Mouse (Mus musculus) adrenal gland, postnatal 0 days (tissue): ENCODE measurements around the gene Brk1. TPM values are rescaled to one million over a fixed set of nuclear protein-coding genes. Genes with fewer than 3 reads are reported as not detected.

Source experiments
- polyA plus RNA-seq: library from polyadenylated mRNA; unstranded; fragments of >200 nt; fragmentation: Nextera tagmentation; extraction: Ambion mirVana; gene quantifications from 2 replicates; pipeline ENCODE4 v1.2.1, GENCODE M21; 2015

Gene Brk1
- 300 and 360 TPM in 2 replicates for polyA plus RNA-seq

DNA sequence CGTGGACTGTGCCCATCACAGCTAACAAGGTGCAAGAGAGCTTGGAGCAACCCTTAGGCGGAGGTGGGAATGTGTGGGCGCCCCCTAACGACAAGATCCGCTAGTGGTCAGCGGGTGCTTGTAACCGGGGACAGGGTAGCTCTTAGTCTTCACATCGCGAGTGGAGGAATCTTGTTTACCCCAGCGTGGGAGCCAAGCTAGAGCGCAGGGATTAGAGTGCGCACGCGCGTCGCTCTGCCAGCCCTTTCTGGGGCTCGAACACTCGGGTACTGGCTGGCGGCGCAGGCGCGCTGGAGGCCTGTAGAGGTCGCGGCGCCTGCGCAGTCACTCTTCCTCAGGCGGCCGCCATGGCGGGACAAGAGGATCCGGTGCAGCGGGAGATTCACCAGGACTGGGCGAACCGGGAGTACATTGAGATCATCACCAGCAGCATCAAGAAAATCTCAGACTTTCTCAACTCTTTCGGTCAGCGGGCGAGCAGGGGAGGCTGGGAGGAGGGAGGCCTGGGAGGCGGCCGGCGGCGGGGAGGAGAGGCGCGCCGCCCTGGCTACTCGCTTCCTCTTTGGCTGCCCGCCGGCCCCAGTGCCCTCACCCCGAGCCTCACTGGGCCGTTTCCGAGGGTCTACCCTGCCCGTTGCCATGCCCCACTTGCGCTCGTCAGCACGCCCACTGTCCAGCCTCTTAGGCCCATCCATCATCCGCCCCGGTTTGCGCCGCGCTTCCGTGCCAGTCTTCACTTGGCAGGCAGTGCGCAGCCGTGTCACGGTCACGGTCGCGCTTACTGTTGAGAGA is at the start of gene Brk1:
Gene Brk1, plus strand, starts transcription at position 341 of the 792 bp plus-strand sequence.

DNA sequence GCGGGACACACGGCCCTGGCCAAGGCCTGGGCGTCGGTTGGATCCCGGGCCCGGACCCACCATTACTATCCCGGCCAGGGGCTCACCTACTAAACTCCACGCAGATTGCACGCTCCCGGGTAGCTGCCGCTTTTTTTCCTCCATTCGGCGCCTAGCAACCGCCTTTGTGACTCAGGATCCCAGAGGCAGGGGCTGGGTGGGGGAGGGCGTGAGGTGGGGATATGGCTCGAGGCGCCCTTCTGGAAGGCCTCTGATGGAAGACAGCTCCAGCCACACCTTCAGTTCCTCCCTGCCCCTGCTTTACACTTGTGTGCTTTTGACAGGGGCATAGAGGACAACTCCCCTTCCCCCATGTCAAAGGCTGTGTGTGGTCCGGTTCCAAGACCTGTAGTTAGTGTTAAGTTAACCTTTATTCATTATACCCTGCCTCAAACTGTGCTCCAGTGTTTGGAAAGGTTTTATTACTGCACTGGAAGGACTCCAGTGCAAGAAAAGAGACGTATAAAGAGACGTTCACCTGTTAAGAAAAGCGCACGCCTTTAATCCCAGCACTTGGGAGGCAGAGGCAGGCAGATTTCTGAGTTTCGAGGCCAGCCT is 3.9 kb upstream of the Brk1 start, which contains the start of gene Fancd2os:
Gene Fancd2os, minus strand, starts transcription at position 173 of the 597 bp plus-strand sequence.

DNA sequence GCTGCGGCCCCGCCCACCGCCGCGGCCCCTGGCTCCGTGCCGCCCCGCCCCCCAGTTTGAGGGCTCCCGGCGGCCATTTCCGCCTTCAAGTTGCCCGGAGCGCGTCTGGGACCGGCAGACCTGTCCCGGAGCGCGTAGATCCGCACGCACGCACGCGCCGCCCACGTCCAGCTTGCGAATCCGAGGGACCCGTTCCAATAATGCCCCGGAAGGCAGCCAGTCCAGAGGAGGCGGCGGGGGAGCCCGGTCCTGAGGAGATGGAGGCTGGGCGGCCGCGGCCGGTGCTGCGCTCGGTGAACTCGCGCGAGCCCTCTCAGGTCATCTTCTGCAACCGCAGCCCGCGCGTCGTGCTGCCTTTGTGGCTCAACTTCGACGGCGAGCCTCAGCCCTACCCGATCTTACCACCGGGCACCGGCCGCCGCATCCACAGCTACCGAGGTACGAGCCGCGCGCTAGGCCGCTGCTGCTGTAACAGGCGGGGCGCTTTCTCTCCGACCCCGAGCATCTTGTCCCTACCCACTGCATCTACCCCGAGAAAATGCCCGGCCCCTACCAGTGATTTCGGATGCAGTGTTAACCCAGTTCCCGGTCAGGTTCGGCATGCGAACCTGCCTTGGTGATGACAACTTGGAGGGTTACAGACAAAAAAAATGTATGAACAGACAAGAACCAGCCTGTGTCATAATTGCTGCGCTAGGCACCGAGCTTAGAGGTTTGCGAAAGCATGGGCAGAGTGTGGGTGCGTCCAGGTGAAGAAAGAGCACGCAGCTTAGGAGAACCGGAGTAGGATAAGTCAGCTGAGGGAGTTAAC is 19.6 kb downstream of the Brk1 start, which contains the start of gene Vhl:
Gene Vhl, plus strand, starts transcription at position 19 of the 811 bp plus-strand sequence.

DNA sequence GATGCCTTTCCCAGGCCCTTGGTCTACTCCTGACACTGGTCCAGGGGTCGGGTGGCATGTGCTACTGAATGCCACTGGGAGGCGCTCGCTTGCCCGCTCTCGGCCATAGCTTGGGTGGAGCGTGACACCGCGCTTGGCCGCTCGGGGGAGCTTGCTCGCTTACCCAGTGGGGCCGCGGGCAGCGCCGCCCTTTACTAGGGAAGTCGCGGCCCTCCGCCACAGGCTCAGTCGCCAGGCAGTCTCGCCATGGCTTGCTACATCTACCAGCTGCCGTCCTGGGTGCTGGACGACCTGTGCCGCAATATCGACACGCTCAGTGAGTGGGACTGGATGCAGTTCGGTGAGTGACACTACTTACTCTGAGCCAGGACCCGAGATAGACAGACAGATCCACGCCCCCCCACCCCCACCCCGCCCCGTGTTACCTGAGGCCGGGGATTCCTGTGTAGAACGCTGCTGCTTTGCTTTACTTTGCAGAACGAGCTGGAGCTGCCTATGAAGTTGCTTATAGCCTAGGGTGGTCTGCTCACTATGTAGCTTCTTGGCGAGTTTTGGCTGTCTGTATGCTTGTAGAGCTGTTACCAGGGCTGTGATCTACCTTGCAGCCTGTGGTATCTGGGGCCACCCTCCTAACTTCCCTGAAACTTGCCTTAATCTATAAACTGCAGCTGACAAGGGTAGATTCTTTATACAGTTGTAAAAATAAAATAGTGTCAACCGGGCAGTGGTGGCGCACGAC is 33.9 kb downstream of the Brk1 start, which contains the start of gene Irak2:
Gene Irak2, plus strand, starts transcription at position 166 of the 739 bp plus-strand sequence.

Other genes starting within 250 kb of the Brk1 start
- 28.2 and 43.4 TPM in 2 replicates for gene Tada3, start 226.9 kb upstream of the Brk1 start, polyA plus RNA-seq
- 282 and 330 TPM in 2 replicates for gene Arpc4, start 226.7 kb upstream of the Brk1 start, polyA plus RNA-seq
- gene Ttll3, start 215.5 kb upstream of the Brk1 start, polyA plus RNA-seq, result 1.4 and 1.8 TPM in 2 replicates
- gene Rpusd3, start 185.4 kb upstream of the Brk1 start, polyA plus RNA-seq, result 8.8 and 15.2 TPM in 2 replicates
- 1.2 and 2.2 TPM in 2 replicates for gene Cidec, start 169.0 kb upstream of the Brk1 start, polyA plus RNA-seq
- 62.6 and 65.0 TPM in 2 replicates for gene Jagn1, start 162.2 kb upstream of the Brk1 start, polyA plus RNA-seq
- 2.0 and 2.7 TPM in 2 replicates for gene Il17re, start 146.3 kb upstream of the Brk1 start, polyA plus RNA-seq
- gene Il17rc, start 133.3 kb upstream of the Brk1 start, polyA plus RNA-seq, result 16.6 and 22.4 TPM in 2 replicates
- 26.5 and 32.6 TPM in 2 replicates for gene Creld1, start 121.5 kb upstream of the Brk1 start, polyA plus RNA-seq
- 0.62 and 0.69 TPM in 2 replicates for gene Prrt3, start 102.8 kb upstream of the Brk1 start, polyA plus RNA-seq
- 107 and 145 TPM in 2 replicates for gene Emc3, start 73.1 kb upstream of the Brk1 start, polyA plus RNA-seq
- 2.4 and 3.5 TPM in 2 replicates for gene Fancd2, start 73.1 kb upstream of the Brk1 start, polyA plus RNA-seq
- gene Fancd2os, start 4.1 kb upstream of the Brk1 start, polyA plus RNA-seq, result 0.49 and 0.65 TPM in 2 replicates
- 37.0 and 43.4 TPM in 2 replicates for gene Vhl, start 19.2 kb downstream of the Brk1 start, polyA plus RNA-seq
- gene Irak2, start 33.7 kb downstream of the Brk1 start, polyA plus RNA-seq, result 5.2 and 6.3 TPM in 2 replicates
- gene Tatdn2, start 92.3 kb downstream of the Brk1 start, polyA plus RNA-seq, result 0.47 and 0.94 TPM in 2 replicates
- gene Ghrl, start 115.1 kb downstream of the Brk1 start, polyA plus RNA-seq, result 0.47 and 1.7 TPM in 2 replicates
- gene Sec13, start 136.0 kb downstream of the Brk1 start, polyA plus RNA-seq, result 146 and 182 TPM in 2 replicates